Mouse (Mus musculus) myocyte (in vitro differentiated cells): ENCODE measurements around the gene Cyfip2.

Experiments
- POLR2A ChIP-seq: IDR thresholded peaks from one replicate; pipeline ENCODE4 v1.6.1; 2011; ENCODE audit warnings: low read depth, mild to moderate bottlenecking, control low read depth, moderate library complexity; ENCODE audit not compliant: insufficient read length
- TCF3 ChIP-seq: IDR thresholded peaks from one replicate; pipeline ENCODE4 v1.6.1; 2011; ENCODE audit warnings: low read depth, control low read depth; ENCODE audit not compliant: insufficient read length
- USF1 ChIP-seq: IDR thresholded peaks from one replicate; pipeline ENCODE4 v1.6.1; 2011; ENCODE audit warnings: low read depth, mild to moderate bottlenecking, control low read depth, moderate library complexity

- no peak for TF ChIP-seq POLR2A
- TF ChIP-seq USF1, result no peak
- TF ChIP-seq TCF3, result no peak
Observed at GRCm38 (mm10) chr11:46258207-46258606, 54.5 kb downstream of the Cyfip2 start.
